Mouse (Mus musculus): ENCODE data around the gene Elovl6. TPM values are rescaled to one million over a fixed set of nuclear protein-coding genes. Genes with fewer than 3 reads are reported as not detected.
A peak's percentile ranks its signal among the peaks of the same experiment; 100 is the strongest.

Elovl6 gene
- total and polyA plus RNA-seq, 2 experiments from 2014 or later: 40.8 to 56.1 TPM

DNA sequence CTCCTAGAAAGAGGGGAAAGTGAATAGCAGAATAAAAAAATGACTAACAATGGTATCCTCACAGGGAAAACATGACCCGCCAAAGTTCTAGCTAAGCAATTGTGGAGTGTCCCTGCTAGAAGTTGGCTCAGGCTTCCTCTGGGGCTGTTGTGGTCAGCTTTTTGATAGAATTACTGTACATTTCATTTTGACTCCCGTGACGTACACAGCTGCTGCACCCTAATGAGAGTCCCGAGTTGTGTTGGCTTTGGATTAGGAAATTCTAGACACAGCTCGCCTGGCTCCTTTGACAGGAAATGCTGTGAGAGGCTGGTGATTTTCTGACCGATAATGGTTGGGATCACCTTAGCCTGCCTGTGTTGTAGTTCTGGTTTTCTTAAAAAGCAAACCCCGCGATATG lies 79.5 kb downstream of the Elovl6 start:
- H3K27ac ChIP-seq: no peak overlapping the region
- H3K36me3 ChIP-seq (ENCODE audit: insufficient read depth, low read length): no peaks in the 10 kb centered on the region
- H3K4me2 ChIP-seq (ENCODE audit: low read depth, low read length): no peak overlapping the region
- no peak overlapping the region for H3K9ac ChIP-seq (replicated peaks; ENCODE audit: low read length)
- no peak for TF ChIP-seq CTCF (IDR thresholded peaks at IDR 0.05; ENCODE audit: low read depth)
- H3K4me1 ChIP-seq (ENCODE audit: insufficient read depth, low read length): no peaks in the 10 kb centered on the region
- no peak overlapping the region for H3K4me3 ChIP-seq (ENCODE audit: low read length)
- 72% methylated on average over 8 of the region's 8 CpGs for WGBS
- ATAC-seq: no peak
- no peaks in the 10 kb centered on the region for H3K9me3 ChIP-seq (ENCODE audit: low read length)
- no peak for DNase-seq (ENCODE audit: low spot score)
- H3K27me3 ChIP-seq (ENCODE audit: insufficient read depth, low read length): no peaks in the 10 kb centered on the region

DNA sequence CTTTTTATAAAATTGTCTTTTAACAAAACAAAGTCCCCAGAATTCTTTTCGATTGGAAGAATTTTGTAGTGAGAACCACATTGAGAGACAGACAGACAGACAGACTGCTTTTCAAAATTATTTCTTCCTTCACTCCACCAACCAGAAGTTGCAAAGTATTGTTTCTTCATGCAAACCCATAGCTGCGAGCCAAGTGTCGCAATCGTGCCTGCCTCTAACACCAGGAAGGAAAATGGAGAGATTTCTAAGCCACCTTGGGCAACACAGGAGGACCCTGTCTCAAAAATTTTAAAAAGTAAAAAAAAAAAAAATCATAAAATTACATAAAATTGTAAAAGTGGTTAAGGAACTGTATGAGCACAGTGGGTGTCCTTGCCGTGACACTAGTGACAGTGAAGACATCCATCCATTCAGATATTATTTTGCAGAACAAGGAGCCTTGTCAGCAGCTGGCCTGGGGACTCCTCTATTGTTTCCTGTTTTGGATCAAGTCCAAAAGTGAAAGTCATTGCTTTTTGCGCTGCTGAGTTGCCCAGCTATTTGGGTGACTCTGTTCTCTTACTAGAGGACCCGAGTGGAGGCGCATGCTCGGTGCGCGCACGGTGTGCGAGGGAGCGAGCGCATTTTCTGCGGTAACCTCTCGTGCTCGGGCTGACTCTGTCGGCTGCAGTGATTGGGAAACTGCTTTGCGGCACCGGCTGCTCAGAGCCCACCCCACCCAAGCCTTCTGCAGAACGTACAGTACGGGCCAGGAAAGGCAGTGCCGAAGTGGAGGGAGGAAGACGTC lies 80.3 kb downstream of the Elovl6 start:
- Histone ChIP-seq H3K9me3 (ENCODE audit: low read length) (no peaks in the 10 kb centered on the region), H3K4me3 (ENCODE audit: low read length) (peak overlapping the region; percentile 0; the same call in 1 of the 2 replicates), H3K4me1 (ENCODE audit: insufficient read depth, low read length) (no peaks in the 10 kb centered on the region), H3K36me3 (ENCODE audit: insufficient read depth, low read length) (no peaks in the 10 kb centered on the region), H3K27me3 (ENCODE audit: insufficient read depth, low read length) (no peaks in the 10 kb centered on the region), H3K9ac (replicated peaks; ENCODE audit: low read length) (no peak overlapping the region), H3K27ac (no peak overlapping the region), H3K4me2 (ENCODE audit: low read depth, low read length) (peak overlapping the region; percentile 46)
- no peak for TF ChIP-seq CTCF (IDR thresholded peaks at IDR 0.05; ENCODE audit: low read depth)
- WGBS: 59% methylated on average over 25 of the region's 25 CpGs
- ATAC-seq (peak; percentile 87), DNase-seq (ENCODE audit: low spot score) (peak; percentile 65)

DNA sequence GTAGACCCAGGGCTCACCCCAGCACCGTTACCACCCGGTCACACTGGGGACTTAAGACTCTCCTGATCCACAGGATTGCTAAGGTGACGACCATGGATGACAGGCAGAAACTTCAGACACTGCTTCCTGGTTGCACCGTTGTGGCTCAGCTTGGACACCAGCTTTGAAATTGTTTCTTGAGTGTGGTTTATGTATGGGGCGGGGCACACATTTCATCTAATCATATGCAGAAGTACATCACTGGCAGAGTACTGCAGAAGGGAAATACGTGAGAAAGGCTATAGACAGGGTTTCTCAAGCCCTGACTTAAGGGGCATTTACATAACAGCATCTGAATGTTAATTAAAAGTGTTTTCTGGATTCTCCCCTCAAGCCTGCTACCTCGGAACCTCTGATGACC lies 81.6 kb downstream of the Elovl6 start:
- Histone ChIP-seq H3K9ac (replicated peaks; ENCODE audit: low read length) (no peak overlapping the region), H3K4me2 (ENCODE audit: low read depth, low read length) (no peak overlapping the region), H3K27ac (no peak overlapping the region), H3K9me3 (ENCODE audit: low read length) (no peaks in the 10 kb centered on the region), H3K36me3 (ENCODE audit: insufficient read depth, low read length) (no peaks in the 10 kb centered on the region), H3K4me1 (ENCODE audit: insufficient read depth, low read length) (no peaks in the 10 kb centered on the region), H3K4me3 (ENCODE audit: low read length) (no peak overlapping the region), H3K27me3 (ENCODE audit: insufficient read depth, low read length) (no peaks in the 10 kb centered on the region)
- no peak for DNase-seq (ENCODE audit: low spot score)
- no peak for ATAC-seq
- WGBS: 85% methylated on average over 7 of the region's 7 CpGs
- TF ChIP-seq CTCF (IDR thresholded peaks at IDR 0.05; ENCODE audit: low read depth): no peak

DNA sequence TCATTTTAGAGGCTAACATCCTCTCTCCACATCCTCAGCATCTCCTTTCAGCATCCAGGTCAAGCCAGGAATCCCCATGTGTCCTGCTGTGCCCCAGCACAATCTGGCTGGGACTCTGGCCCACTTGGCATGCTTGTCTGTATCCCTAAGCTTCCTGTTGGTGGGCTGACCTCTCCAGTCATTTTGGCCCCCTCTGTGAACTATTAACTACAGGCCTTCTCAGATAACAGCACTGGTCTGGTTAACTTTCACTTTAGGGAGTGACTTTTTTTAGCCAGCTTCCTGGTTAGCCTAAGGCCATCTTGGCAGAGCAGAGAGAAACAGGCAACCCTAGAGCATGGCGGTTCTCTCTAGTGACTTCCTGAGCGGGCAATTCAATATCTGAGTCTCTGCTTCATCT lies 82.1 kb downstream of the Elovl6 start:
- no peak for TF ChIP-seq CTCF (IDR thresholded peaks at IDR 0.05; ENCODE audit: low read depth)

DNA sequence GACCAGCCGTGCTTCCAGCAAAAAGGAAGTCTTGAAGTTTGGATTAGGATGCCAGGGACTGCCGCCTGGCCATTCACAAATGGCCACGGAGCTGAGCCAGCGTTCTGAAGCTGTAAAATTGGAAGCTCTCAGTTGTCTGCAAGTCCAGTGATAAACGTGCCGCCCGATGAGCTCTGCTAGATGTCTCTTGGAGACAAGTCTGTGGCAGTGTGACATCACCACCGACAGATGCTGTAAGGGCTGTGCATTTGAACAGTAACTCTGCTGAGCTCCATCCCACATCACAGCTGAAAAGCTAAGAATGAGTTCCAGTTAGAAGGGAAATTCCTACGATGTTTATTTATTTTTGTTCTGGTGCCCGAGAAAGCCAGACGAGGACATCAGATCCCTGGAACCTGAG lies 85.3 kb downstream of the Elovl6 start:
- ATAC-seq: no peak
- no peak overlapping the region for H3K9ac ChIP-seq (replicated peaks; ENCODE audit: low read length)
- no peaks in the 10 kb centered on the region for H3K36me3 ChIP-seq (ENCODE audit: insufficient read depth, low read length)
- 90% methylated on average over 11 of the region's 11 CpGs for WGBS
- no peak for DNase-seq (ENCODE audit: low spot score)
- no peaks in the 10 kb centered on the region for H3K4me1 ChIP-seq (ENCODE audit: insufficient read depth, low read length)
- TF ChIP-seq CTCF (IDR thresholded peaks at IDR 0.05; ENCODE audit: low read depth): no peak
- H3K4me2 ChIP-seq (ENCODE audit: low read depth, low read length): no peak overlapping the region
- H3K27ac ChIP-seq: no peak overlapping the region
- no peaks in the 10 kb centered on the region for H3K9me3 ChIP-seq (ENCODE audit: low read length)
- H3K4me3 ChIP-seq (ENCODE audit: low read length): no peak overlapping the region
- H3K27me3 ChIP-seq (ENCODE audit: insufficient read depth, low read length): no peaks in the 10 kb centered on the region

More for the DNA sequence above, 82.1 kb downstream of the Elovl6 start:
- Histone ChIP-seq H3K27me3 (ENCODE audit: insufficient read depth, low read length) (no peaks in the 10 kb centered on the region), H3K4me3 (ENCODE audit: low read length) (no peak overlapping the region), H3K36me3 (ENCODE audit: insufficient read depth, low read length) (no peaks in the 10 kb centered on the region), H3K9ac (replicated peaks; ENCODE audit: low read length) (no peak overlapping the region), H3K9me3 (ENCODE audit: low read length) (no peaks in the 10 kb centered on the region), H3K4me2 (ENCODE audit: low read depth, low read length) (no peak overlapping the region), H3K27ac (no peak overlapping the region), H3K4me1 (ENCODE audit: insufficient read depth, low read length) (no peaks in the 10 kb centered on the region)
- WGBS: 80% methylated on average over 2 of the region's 2 CpGs
- ATAC-seq (no peak), DNase-seq (ENCODE audit: low spot score) (no peak)

DNA sequence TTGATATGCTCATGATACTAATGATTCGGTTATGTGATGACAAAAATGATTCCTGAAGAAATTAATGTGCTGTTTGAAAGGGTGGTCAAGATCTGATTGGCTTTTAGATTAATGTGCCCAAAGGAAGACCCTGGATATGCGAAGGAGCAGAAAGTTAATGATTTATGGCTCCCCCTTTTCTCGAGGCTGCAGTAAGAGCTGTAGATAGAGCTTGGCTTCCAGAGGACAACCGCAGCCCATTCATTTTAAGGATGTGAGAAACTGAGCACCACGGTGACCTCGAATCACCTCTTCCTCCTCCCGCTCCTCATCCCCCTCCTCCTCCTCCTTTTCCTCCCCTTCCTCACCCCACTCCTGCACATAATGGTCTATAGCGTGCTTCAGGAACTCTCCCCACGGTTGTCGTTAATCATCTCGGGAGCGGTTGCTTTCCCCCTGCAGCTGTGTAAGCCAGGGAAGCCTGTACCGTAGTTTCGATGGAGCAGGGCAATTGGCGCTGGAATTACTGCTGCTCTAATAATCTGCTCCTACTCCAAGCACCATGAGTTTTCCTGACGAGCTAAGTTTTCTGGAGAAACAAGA lies 87.1 kb downstream of the Elovl6 start:
- no peak overlapping the region for H3K9ac ChIP-seq (replicated peaks; ENCODE audit: low read length)
- H3K36me3 ChIP-seq (ENCODE audit: insufficient read depth, low read length): no peaks in the 10 kb centered on the region
- no peaks in the 10 kb centered on the region for H3K27me3 ChIP-seq (ENCODE audit: insufficient read depth, low read length)
- H3K4me2 ChIP-seq (ENCODE audit: low read depth, low read length): no peak overlapping the region
- H3K4me3 ChIP-seq (ENCODE audit: low read length): no peak overlapping the region
- no peak for TF ChIP-seq CTCF (IDR thresholded peaks at IDR 0.05; ENCODE audit: low read depth)
- H3K9me3 ChIP-seq (ENCODE audit: low read length): no peaks in the 10 kb centered on the region
- no peak overlapping the region for H3K27ac ChIP-seq
- H3K4me1 ChIP-seq (ENCODE audit: insufficient read depth, low read length): no peaks in the 10 kb centered on the region
- 63% methylated on average over 16 of the region's 16 CpGs for WGBS
- no peak for DNase-seq (ENCODE audit: low spot score)
- ATAC-seq: no peak

DNA sequence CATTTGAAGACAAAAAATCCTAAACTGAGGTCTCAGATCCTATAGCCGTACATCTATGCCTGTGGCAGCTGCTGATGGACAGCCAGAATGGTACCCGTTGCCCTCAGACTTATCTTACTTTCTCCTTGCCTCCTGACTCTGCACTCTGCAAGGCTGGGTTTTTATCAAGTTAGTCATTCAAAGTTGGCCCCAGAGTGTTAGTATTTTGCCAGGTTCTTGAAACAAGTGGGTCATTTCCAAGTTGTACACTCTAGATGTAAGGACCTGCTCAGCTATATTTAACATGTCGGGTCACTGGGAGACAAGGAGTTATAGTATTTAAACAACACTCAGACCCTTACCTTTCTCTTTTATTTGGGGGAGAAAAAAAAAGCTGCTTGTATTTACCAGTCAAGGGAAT lies 88.6 kb downstream of the Elovl6 start:
- no peak for ATAC-seq
- 92% methylated on average over 3 of the region's 3 CpGs for WGBS

More for the DNA sequence above, 88.6 kb downstream of the Elovl6 start:
- no peak overlapping the region for H3K4me2 ChIP-seq (ENCODE audit: low read depth, low read length)
- no peak for DNase-seq (ENCODE audit: low spot score)
- H3K4me1 ChIP-seq (ENCODE audit: insufficient read depth, low read length): no peaks in the 10 kb centered on the region
- no peak overlapping the region for H3K4me3 ChIP-seq (ENCODE audit: low read length)
- H3K36me3 ChIP-seq (ENCODE audit: insufficient read depth, low read length): no peaks in the 10 kb centered on the region
- H3K9me3 ChIP-seq (ENCODE audit: low read length): no peaks in the 10 kb centered on the region
- no peak for TF ChIP-seq CTCF (IDR thresholded peaks at IDR 0.05; ENCODE audit: low read depth)
- H3K27ac ChIP-seq: no peak overlapping the region
- no peak overlapping the region for H3K9ac ChIP-seq (replicated peaks; ENCODE audit: low read length)
- no peaks in the 10 kb centered on the region for H3K27me3 ChIP-seq (ENCODE audit: insufficient read depth, low read length)
